Mouse (Mus musculus) left cerebral cortex, adult 11 months (tissue): ENCODE measurements around the gene Gm5168.
"Not testable (repeated sequence)": the region's sequence is repeated elsewhere in the genome, so short reads cannot be mapped to it uniquely, and the experiment has no call there.

ENCODE experiments used
- DNase-seq: peaks from one replicate; pipeline ENCODE4 v3.0.0; 2022; ENCODE audit warnings: low spot score

Gm5168 gene

DNA sequence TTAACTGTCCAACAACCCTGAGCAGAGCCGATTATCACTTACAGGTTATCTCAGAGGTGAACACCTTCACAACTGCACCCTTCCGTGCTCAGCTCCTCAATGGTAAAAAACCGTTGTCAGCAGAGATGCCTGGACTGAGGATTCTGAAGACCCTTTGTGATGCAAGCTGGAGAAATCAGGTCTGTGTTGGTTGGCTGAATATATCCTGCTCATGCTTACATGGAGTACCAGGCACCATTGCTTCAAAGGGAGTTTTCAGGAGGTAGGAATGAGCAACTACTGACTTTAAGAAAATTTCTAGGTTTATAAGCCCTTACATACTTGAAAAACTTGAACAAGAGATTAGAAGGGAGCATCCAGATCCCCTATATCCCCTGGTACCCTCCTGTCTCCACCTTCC, at the start of gene Gm5168:
Gene Gm5168, minus strand, starts transcription at position 101 of the 400 bp plus-strand sequence.
- not testable (repeated sequence) for DNase-seq
